Mouse (Mus musculus) embryonic stem cell, embryonic (primary cell): ENCODE results near the gene Zfp697.

ENCODE experiments used
- CTCF ChIA-PET, 4 experiments: fragments of 300-600 bp in 2 of 4; fragments of 350-600 bp in 2 of 4; sonication (Branson Sonifier 250); formaldehyde crosslinking; loops; one replicate each; lab custom pipeline; 2022; ENCODE audit warnings: inconsistent platforms in 2 of 4; lab: Charles Lee
- POLR2A ChIA-PET, 4 experiments: fragments of 300-600 bp in 2 of 4; fragments of 350-600 bp in 2 of 4; sonication (Branson Sonifier 250); formaldehyde crosslinking; loops; one replicate each; lab custom pipeline; 2022; ENCODE audit warnings: antibody characterized with exemption in 4 of 4, inconsistent platforms in 1 of 4; lab: Charles Lee

The Zfp697 gene

GRCm38 (mm10) chr3:98382246-98382939 lies at the start of gene Zfp697:
Gene Zfp697, plus strand, starts transcription at chr3:98382461.
- POLR2A ChIA-PET = interaction anchor here (0.6 to 1.3 kb wide), 7 partner anchors 8 to 47 kb away, joined by 3 to 7 read pairs (median 3); no protein-coding TSS in a partner anchor

GRCm38 (mm10) chr3:98334010-98334409 lies 48.3 kb upstream of the Zfp697 start:
- ChIA-PET POLR2A (interaction anchor here in 2 of 4 experiments (0.8 to 1.5 kb wide), 5 partner anchors 9 to 21 kb away, joined by 3 to 4 read pairs (median 3); no protein-coding TSS in a partner anchor), CTCF (no interaction called here)

More at GRCm38 (mm10) chr3:98382246-98382939, at the start of gene Zfp697:
- CTCF ChIA-PET = interaction anchor here (0.5 to 2.8 kb wide), 22 partner anchors 9 to 494 kb away, joined by 3 to 12 read pairs (median 4); partner anchors contain the start of gene Pde4dip (in 1 of the 4)

- CTCF ChIA-PET = interaction anchor here in 2 of 4 experiments (0.6 to 1.1 kb wide), 3 partner anchors 13 to 1037 kb away, joined by 3 read pairs; no protein-coding TSS in a partner anchor
- POLR2A ChIA-PET = interaction anchor here in 2 of 4 experiments (0.6 to 2.0 kb wide), 7 partner anchors 10 to 322 kb away, joined by 3 to 7 read pairs (median 4); partner anchors contain the start of gene Notch2 (in 1 of the 2)
These were observed 46.9 kb upstream of the Zfp697 start for GRCm38 (mm10) chr3:98335331-98335730.

- POLR2A ChIA-PET = interaction anchor here in 2 of 4 experiments (0.6 to 2.0 kb wide), 8 partner anchors 10 to 624 kb away, joined by 3 to 7 read pairs (median 4); partner anchors contain the start of gene Notch2 (in 1 of the 2)
- CTCF ChIA-PET = interaction anchor here in 2 of 4 experiments (0.6 to 1.0 kb wide), 2 partner anchors 23 to 1038 kb away, joined by 3 read pairs; no protein-coding TSS in a partner anchor
These were observed 46.4 kb upstream of the Zfp697 start for GRCm38 (mm10) chr3:98335886-98336285.

GRCm38 (mm10) chr3:98336661-98337654 lies 45.3 kb upstream of the Zfp697 start:
- POLR2A ChIA-PET = interaction anchor here in 1 of 4 experiments (1.0 to 1.6 kb wide), 3 partner anchors 12 to 16 kb away, joined by 3 to 7 read pairs (median 4); no protein-coding TSS in a partner anchor
- CTCF ChIA-PET = interaction anchor here in 1 of 4 experiments (0.5 kb wide), 2 partner anchors 13 to 25 kb away, joined by 3 to 7 read pairs; no protein-coding TSS in a partner anchor

GRCm38 (mm10) chr3:98338584-98339041 lies 43.6 kb upstream of the Zfp697 start:
- ChIA-PET POLR2A (interaction anchor here (0.5 to 3.4 kb wide), 16 partner anchors 10 to 970 kb away, joined by 3 to 34 read pairs (median 3); no protein-coding TSS in a partner anchor), CTCF (interaction anchor here in 2 of 4 experiments (0.7 to 0.8 kb wide), 2 partner anchors 10 to 24 kb away, joined by 3 read pairs; no protein-coding TSS in a partner anchor)

GRCm38 (mm10) chr3:98339097-98339705 lies 43.1 kb upstream of the Zfp697 start:
- CTCF ChIA-PET = interaction anchor here in 3 of 4 experiments (0.7 to 0.8 kb wide), 3 partner anchors 9 to 23 kb away, joined by 3 read pairs; no protein-coding TSS in a partner anchor

GRCm38 (mm10) chr3:98339706-98340109 lies 42.6 kb upstream of the Zfp697 start, which contains the start of gene Phgdh:
Gene Phgdh, minus strand, starts transcription at chr3:98339990.
- POLR2A ChIA-PET = interaction anchor here in 2 of 4 experiments (0.5 to 3.4 kb wide), 8 partner anchors 10 to 1775 kb away, joined by 3 to 34 read pairs (median 3); no protein-coding TSS in a partner anchor
- CTCF ChIA-PET = interaction anchor here in 1 of 4 experiments (0.7 kb wide), 1 partner anchor 14 kb away, joined by 3 read pairs; no protein-coding TSS in a partner anchor

More at GRCm38 (mm10) chr3:98339097-98339705, 43.1 kb upstream of the Zfp697 start:
- POLR2A ChIA-PET = interaction anchor here in 3 of 4 experiments (0.5 to 3.4 kb wide), 10 partner anchors 10 to 1774 kb away, joined by 3 to 34 read pairs (median 4); no protein-coding TSS in a partner anchor

- POLR2A ChIA-PET = interaction anchor here in 2 of 4 experiments (2.9 to 3.4 kb wide), 2 partner anchors 8 to 9 kb away, joined by 29 to 34 read pairs; no protein-coding TSS in a partner anchor
- CTCF ChIA-PET = no interaction called here
These were observed 41.3 kb upstream of the Zfp697 start for GRCm38 (mm10) chr3:98340818-98341594.

- CTCF ChIA-PET = interaction anchor here in 1 of 4 experiments (0.6 kb wide), 1 partner anchor 364 kb away, joined by 9 read pairs; no protein-coding TSS in a partner anchor
- POLR2A ChIA-PET = no interaction called here
These were observed 39.0 kb upstream of the Zfp697 start for GRCm38 (mm10) chr3:98343235-98343634.

GRCm38 (mm10) chr3:98348106-98348505 lies 34.2 kb upstream of the Zfp697 start:
- CTCF ChIA-PET = interaction anchor here (0.6 to 1.7 kb wide), 15 partner anchors 10 to 692 kb away, joined by 3 to 9 read pairs (median 4); partner anchors contain the start of gene Zfp697 (in 2 of the 4)
- POLR2A ChIA-PET = interaction anchor here in 3 of 4 experiments (0.6 to 4.2 kb wide), 15 partner anchors 9 to 447 kb away, joined by 3 to 34 read pairs (median 4); partner anchors contain the start of genes Phgdh (in 2 of the 3), Sec22b (in 1 of the 3) and Zfp697 (in 1 of the 3)

- POLR2A ChIA-PET = interaction anchor here (0.6 to 4.2 kb wide), 17 partner anchors 9 to 1190 kb away, joined by 3 to 34 read pairs (median 4); partner anchors contain the start of genes Phgdh (in 2 of the 4), Sec22b (in 1 of the 4) and Zfp697 (in 1 of the 4)
- CTCF ChIA-PET = interaction anchor here (0.6 to 1.7 kb wide), 17 partner anchors 9 to 693 kb away, joined by 3 to 9 read pairs (median 4); partner anchors contain the start of gene Zfp697 (in 2 of the 4)
These were observed 33.6 kb upstream of the Zfp697 start for GRCm38 (mm10) chr3:98348705-98349104.

GRCm38 (mm10) chr3:98353892-98354291 lies 28.4 kb upstream of the Zfp697 start:
- CTCF ChIA-PET = interaction anchor here in 2 of 4 experiments (0.6 to 1.0 kb wide), 2 partner anchors 14 to 42 kb away, joined by 3 to 5 read pairs; partner anchors contain the start of gene Phgdh (in 1 of the 2)
- POLR2A ChIA-PET = interaction anchor here in 1 of 4 experiments (0.6 to 0.8 kb wide), 2 partner anchors 16 to 329 kb away, joined by 3 to 4 read pairs; no protein-coding TSS in a partner anchor

GRCm38 (mm10) chr3:98355344-98356025 lies 26.8 kb upstream of the Zfp697 start:
- CTCF ChIA-PET = interaction anchor here in 1 of 4 experiments (1.6 kb wide), 1 partner anchor 27 kb away, joined by 4 read pairs; the partner anchor contains the start of gene Zfp697
- POLR2A ChIA-PET = no interaction called here

GRCm38 (mm10) chr3:98356026-98356365 lies 26.3 kb upstream of the Zfp697 start:
- CTCF ChIA-PET = interaction anchor here in 1 of 4 experiments (1.6 kb wide), 1 partner anchor 26 kb away, joined by 4 read pairs; the partner anchor contains the start of gene Zfp697
- POLR2A ChIA-PET = no interaction called here
